Mouse (Mus musculus) stomach, embryonic 14.5 days (tissue): ENCODE results near the gene Cachd1. TPM values are rescaled to one million over a fixed set of nuclear protein-coding genes. Genes with fewer than 3 reads are reported as not detected.

Source experiments
- ATAC-seq: fragments of 200-750 bp; cut with Nextera tagmentation; 2 replicates; pipeline ENCODE4 v1.8.0; 2017; ENCODE audit warnings: low read depth, moderate TSS enrichment; ENCODE audit not compliant: insufficient number of reproducible peaks, insufficient read depth, low FRiP score
- H3K27ac ChIP-seq: fragments of 300-500 bp; sonication (generic); 2 replicates; pipeline ENCODE4 v1.5.1; 2014; ENCODE audit warnings: mild to moderate bottlenecking, low read length, moderate library complexity, mixed read lengths
- H3K27me3 ChIP-seq: fragments of 300-500 bp; sonication (generic); 2 replicates; pipeline ENCODE4 v1.6.1; 2014; ENCODE audit warnings: low read length, control low read depth, mixed read lengths; ENCODE audit not compliant: control insufficient read depth, insufficient read depth
- H3K36me3 ChIP-seq: fragments of 300-500 bp; sonication (generic); 2 replicates; pipeline ENCODE4 v1.6.1; 2014; ENCODE audit warnings: mild to moderate bottlenecking, control low read depth, low read length, moderate library complexity, mixed read lengths; ENCODE audit not compliant: control insufficient read depth, insufficient read depth
- H3K4me1 ChIP-seq: fragments of 300-500 bp; sonication (generic); 2 replicates; pipeline ENCODE4 v1.6.1; 2014; ENCODE audit warnings: low read length, control low read depth, mixed read lengths; ENCODE audit not compliant: control insufficient read depth, insufficient read depth
- H3K4me2 ChIP-seq: fragments of 300-500 bp; sonication (generic); replicated peaks from 2 replicates; pipeline ENCODE4 v1.6.1; 2014; ENCODE audit warnings: low read depth, low read length, control low read depth
- H3K4me3 ChIP-seq: fragments of 300-500 bp; sonication (generic); 2 replicates; pipeline ENCODE4 v1.5.1; 2014; ENCODE audit warnings: low read depth, low read length, control low read depth
- H3K9ac ChIP-seq: fragments of 300-500 bp; sonication (generic); replicated peaks from 2 replicates; pipeline ENCODE4 v1.6.1; 2014; ENCODE audit warnings: low read depth, mild to moderate bottlenecking, control low read depth, low read length, moderate library complexity, mixed read lengths
- H3K9me3 ChIP-seq: fragments of 300-500 bp; sonication (generic); 2 replicates; pipeline ENCODE4 v1.6.1; 2016; ENCODE audit warnings: low read depth, low read length, control low read depth; ENCODE audit not compliant: control insufficient read depth
- WGBS: fragments of 180-500 bp; shearing (Covaris S2); extraction: QIAGEN DNeasy Blood & Tissue Kit; methylation state at CpG from one replicate; pipeline ENCODE4 v1.1.7; 2014; 5-methylcytosine and 5-hydroxymethylcytosine counted together
- polyA plus RNA-seq: library from polyadenylated mRNA; unstranded; fragments of >200 nt; fragmentation: Nextera tagmentation; extraction: Ambion mirVana; gene quantifications from 2 replicates; pipeline ENCODE4 v1.2.1, GENCODE M21; 2014

Gene Cachd1
- polyA plus RNA-seq, 1 experiment from 2014 or later = 19.5 TPM

DNA sequence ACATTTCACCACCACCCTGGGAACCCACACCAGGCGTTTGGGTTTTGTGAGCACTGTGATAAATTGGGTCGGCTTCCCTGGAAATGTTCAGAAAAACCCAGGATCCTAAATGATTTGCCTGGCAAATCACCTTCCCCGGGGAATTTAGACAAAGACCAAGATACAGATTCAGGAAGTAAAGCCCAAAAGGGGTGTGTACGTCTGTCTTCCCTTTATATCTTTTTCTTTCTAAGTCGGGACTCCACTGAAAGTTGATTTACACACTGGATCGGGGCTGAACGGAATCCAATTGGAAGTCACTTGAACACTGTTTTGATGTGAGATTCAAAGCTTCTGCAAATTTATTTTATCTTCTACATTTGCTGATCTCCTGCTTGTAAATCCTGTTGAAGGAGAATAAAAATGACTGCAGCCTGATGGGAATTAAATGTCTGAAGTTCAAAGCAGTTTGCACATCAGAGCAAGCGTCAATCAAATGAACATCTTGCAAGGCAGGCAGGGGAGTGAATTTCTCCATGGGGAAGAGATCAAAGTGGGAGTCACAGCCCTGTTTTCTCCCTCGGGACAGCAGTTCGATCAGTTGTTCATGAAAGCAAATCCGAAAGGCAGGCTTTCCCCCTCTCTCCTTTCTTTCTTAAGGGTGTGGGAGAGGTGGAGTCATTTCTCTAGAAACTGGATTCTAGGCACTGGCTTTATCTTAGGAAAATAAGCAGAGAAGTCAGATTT, 134.3 kb downstream of the Cachd1 start:
- 22% methylated on average over 11 of the region's 11 CpGs for WGBS
- no peak overlapping the region for H3K4me3 ChIP-seq
- no peak overlapping the region; the same call in 1 of the 2 replicates for H3K27ac ChIP-seq
- no peak overlapping the region for H3K4me2 ChIP-seq
- no peak overlapping the region for H3K9ac ChIP-seq
- no peaks in the 10 kb centered on the region for H3K36me3 ChIP-seq
- no peak for ATAC-seq
- H3K27me3 ChIP-seq = no peaks in the 10 kb centered on the region
- H3K4me1 ChIP-seq = peaks cover 30% of the 10 kb centered on the region; the same call in 1 of the 2 replicates
- no peaks in the 10 kb centered on the region for H3K9me3 ChIP-seq

DNA sequence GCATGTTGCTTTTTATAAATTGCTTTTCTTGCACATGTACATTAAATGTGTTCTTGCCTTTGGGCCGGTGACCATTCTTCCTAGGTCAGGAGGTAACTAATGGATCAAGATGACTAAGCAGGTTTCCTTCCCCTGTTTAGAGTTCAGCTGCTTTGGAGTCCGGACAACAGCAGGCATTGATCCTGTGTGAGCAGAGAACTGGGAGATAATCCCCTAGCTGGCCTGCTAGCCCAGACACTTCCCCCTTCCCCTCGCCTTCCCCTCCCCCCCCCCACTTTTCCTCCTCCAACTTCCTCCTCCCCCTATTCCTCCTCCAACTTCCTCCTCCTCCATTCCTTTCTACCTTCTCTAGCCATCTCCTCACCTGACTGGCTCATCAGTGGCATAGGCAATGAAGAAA, 135.2 kb downstream of the Cachd1 start:
- WGBS = 31% methylated on average over 3 of the region's 3 CpGs
- no peaks in the 10 kb centered on the region for H3K27me3 ChIP-seq
- no peaks in the 10 kb centered on the region for H3K36me3 ChIP-seq
- ATAC-seq = no peak
- no peak overlapping the region for H3K4me3 ChIP-seq
- peaks cover 30% of the 10 kb centered on the region; the same call in 1 of the 2 replicates for H3K4me1 ChIP-seq
- H3K9me3 ChIP-seq = no peaks in the 10 kb centered on the region
- H3K27ac ChIP-seq = no peak overlapping the region
- no peak overlapping the region for H3K4me2 ChIP-seq
- H3K9ac ChIP-seq = no peak overlapping the region

DNA sequence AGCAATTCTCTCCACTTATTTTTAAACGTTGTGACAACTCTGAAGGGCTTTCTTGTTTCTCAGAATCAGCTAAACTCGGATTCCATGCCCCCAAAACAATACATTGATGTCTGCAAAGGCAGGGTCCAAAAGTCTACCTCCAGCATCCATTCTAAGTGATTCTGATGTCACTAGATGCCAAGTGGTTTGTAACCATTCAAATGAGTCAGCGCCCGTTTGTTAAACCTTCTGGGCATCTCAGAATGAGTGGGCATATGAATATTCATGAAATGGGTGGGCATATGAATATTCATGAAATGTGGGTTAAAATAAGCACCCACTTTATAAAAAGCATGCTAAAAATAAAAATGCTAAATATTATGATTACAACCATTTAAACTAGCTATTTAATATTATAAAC, 137.2 kb downstream of the Cachd1 start:
- peaks cover 30% of the 10 kb centered on the region; the same call in 1 of the 2 replicates for H3K4me1 ChIP-seq
- no peak overlapping the region for H3K4me2 ChIP-seq
- H3K9ac ChIP-seq = no peak overlapping the region
- no peaks in the 10 kb centered on the region for H3K36me3 ChIP-seq
- no peak overlapping the region for H3K27ac ChIP-seq
- H3K4me3 ChIP-seq = no peak overlapping the region
- H3K27me3 ChIP-seq = no peaks in the 10 kb centered on the region
- 83% methylated on average over 4 of the region's 4 CpGs for WGBS
- no peak for ATAC-seq
- H3K9me3 ChIP-seq = no peaks in the 10 kb centered on the region

DNA sequence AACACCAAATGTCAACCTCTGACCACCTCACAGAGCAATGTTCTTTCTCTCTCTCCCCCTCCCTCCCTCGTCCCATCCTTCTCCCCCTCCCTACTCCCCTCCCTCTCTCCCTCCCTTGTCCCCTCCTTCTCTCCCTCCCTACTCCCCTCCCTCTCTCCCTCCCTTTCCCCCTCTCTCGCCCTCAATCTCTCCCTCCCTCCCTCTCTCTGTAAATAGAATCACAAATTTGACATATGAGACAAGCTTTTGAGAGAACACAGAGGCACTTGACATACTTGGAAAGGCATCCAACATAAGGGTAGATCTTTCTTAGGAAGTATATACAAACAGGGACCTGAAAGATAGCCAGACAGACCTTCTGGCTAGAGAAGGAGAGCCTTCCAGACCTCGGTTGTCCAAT, 138.1 kb downstream of the Cachd1 start:
- no peaks in the 10 kb centered on the region for H3K9me3 ChIP-seq
- peaks cover 23% of the 10 kb centered on the region; the same call in 1 of the 2 replicates for H3K4me1 ChIP-seq
- H3K27ac ChIP-seq = no peak overlapping the region; the same call in 1 of the 2 replicates
- H3K9ac ChIP-seq = no peak overlapping the region
- 15% methylated on average over 3 of the region's 3 CpGs for WGBS
- no peak overlapping the region for H3K4me2 ChIP-seq
- H3K27me3 ChIP-seq = no peaks in the 10 kb centered on the region
- no peak overlapping the region for H3K4me3 ChIP-seq
- no peaks in the 10 kb centered on the region for H3K36me3 ChIP-seq
- ATAC-seq = peak; percentile 18; the same call in 1 of the 2 replicates

DNA sequence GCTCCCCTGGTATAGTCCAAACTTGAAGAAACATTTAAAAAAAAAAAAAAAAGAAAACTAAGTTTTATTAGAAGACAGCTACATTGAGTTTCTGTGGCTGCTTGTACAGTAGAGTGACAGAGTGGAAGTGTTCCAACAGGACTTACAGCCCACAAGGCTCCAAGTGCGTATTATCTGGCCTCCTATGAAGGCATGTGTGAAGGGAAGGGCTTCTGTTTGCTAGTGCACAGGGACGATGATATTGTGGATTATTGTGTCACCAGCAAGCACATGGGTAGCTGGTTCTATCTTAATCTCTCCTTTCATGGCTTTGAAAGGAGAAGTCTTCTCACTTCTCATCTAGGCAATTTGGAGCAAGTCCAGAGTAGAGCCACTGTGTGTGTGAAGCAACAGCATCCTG, 138.6 kb downstream of the Cachd1 start:
- H3K27me3 ChIP-seq = no peaks in the 10 kb centered on the region
- no peaks in the 10 kb centered on the region for H3K9me3 ChIP-seq
- H3K27ac ChIP-seq = no peak overlapping the region
- 62% methylated on average over 2 of the region's 2 CpGs for WGBS
- peaks cover 20% of the 10 kb centered on the region; the same call in 1 of the 2 replicates for H3K4me1 ChIP-seq
- H3K9ac ChIP-seq = no peak overlapping the region
- H3K4me2 ChIP-seq = no peak overlapping the region
- ATAC-seq = no peak
- H3K4me3 ChIP-seq = no peak overlapping the region
- H3K36me3 ChIP-seq = no peaks in the 10 kb centered on the region

- H3K4me1 ChIP-seq = 0 out of 2 replicates have a peak, but pooled peaks cover 3% of the 10 kb centered on the region
- no peak overlapping the region for H3K4me2 ChIP-seq
- 77% methylated on average over 1 of the region's 1 CpGs for WGBS
- no peak for ATAC-seq
- no peak overlapping the region for H3K4me3 ChIP-seq
- H3K9me3 ChIP-seq = no peaks in the 10 kb centered on the region
- H3K36me3 ChIP-seq = peaks cover 3% of the 10 kb centered on the region; the same call in 1 of the 2 replicates
- no peaks in the 10 kb centered on the region for H3K27me3 ChIP-seq
- no peak overlapping the region for H3K9ac ChIP-seq
- no peak overlapping the region for H3K27ac ChIP-seq
These were observed 141.0 kb downstream of the Cachd1 start for GRCm38 (mm10) chr4:100917511-100917910.

DNA sequence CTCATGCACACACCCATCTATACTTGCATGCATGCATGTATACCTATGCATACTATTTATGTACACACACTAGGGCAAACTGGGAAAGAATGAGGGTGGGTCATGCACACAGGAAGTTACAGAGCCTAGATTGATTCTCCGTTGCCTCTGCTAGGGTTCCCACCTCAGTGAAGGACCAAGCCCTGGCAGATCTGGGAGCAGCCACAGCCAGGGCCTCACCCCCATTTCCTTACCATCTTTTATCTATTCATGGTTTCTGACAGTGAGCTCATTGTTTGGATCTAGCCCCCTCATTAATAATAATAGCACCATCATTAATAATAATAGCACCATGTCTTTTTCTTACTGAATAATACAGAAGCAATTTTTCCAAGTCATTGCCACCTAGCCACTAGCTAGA, 143.9 kb downstream of the Cachd1 start:
- ATAC-seq = no peak
- no peaks in the 10 kb centered on the region for H3K9me3 ChIP-seq
- WGBS = 87% methylated on average over 1 of the region's 1 CpGs

GRCm38 (mm10) chr4:100922816-100923554, 146.5 kb downstream of the Cachd1 start:
- Histone ChIP-seq H3K36me3 (peaks cover 3% of the 10 kb centered on the region; the same call in 1 of the 2 replicates), H3K9ac (no peak overlapping the region), H3K27ac (peak overlapping the region; percentile 33; the same call in 1 of the 2 replicates), H3K4me3 (no peak overlapping the region), H3K27me3 (no peaks in the 10 kb centered on the region), H3K4me1 (peaks cover 19% of the 10 kb centered on the region), H3K4me2 (no peak overlapping the region), H3K9me3 (no peaks in the 10 kb centered on the region)
- WGBS = 41% methylated on average over 11 of the region's 11 CpGs
- no peak for ATAC-seq

More for the DNA sequence above, 143.9 kb downstream of the Cachd1 start:
- no peaks in the 10 kb centered on the region for H3K27me3 ChIP-seq
- no peak overlapping the region for H3K4me2 ChIP-seq
- no peak overlapping the region for H3K27ac ChIP-seq
- peaks cover 3% of the 10 kb centered on the region; the same call in 1 of the 2 replicates for H3K36me3 ChIP-seq
- no peak overlapping the region for H3K9ac ChIP-seq
- H3K4me1 ChIP-seq = peaks cover 13% of the 10 kb centered on the region
- no peak overlapping the region for H3K4me3 ChIP-seq
